34 mouse cellular contexts compared by ENCODE assay signal in the genomic region with DNA sequence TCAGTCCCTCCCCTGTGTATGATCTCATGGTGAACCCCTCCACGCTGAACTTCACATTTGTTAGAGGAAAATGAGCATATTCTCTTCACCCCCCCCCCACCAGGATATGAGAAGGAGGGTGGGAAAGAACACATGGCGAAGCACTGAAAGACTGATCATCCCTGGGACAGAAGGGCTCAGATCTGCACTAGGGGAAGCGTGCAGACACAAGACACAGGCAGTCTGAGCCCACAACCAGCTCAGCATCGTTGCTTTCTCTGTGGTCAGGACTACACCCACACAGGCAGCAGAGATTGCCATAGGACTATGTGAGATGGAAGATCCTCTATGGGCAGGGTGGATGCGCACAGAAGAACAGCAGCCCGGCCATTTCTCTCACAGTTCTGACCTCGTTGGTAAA.
DNase-seq lines count a peak whose midpoint lies in the region; ATAC-seq and TF ChIP-seq lines count a peak whose summit lies in the region.
"Had no signal": no experiment of that assay in that cellular context is flagged by ENCODE, and none has a peak within 500 bp of the region (broad histone marks: within the 10 kb centered on the region; RNA-seq: fewer than 3 reads in every experiment).

No protein-coding gene starts in this region.

- no peaks in the 10 kb centered on the region for H3K27me3 ChIP-seq in cerebellum, adult 2 months (ENCODE audit: control insufficient read depth, insufficient read depth, low read length)
- H3K27me3 ChIP-seq: embryonic facial prominence, embryonic 13.5 days; forebrain, embryonic 15.5 days; heart, embryonic 15.5 days; hindbrain, embryonic 12.5 days; intestine, embryonic 15.5 days; limb, embryonic 15.5 days; liver, embryonic 13.5 days; midbrain, embryonic 12.5 days; neural tube, embryonic 13.5 days; stomach, embryonic 15.5 days had no signal

- no peak for TF ChIP-seq CTCF in cerebellum, adult 2 months (IDR thresholded peaks at IDR 0.05; ENCODE audit: borderline replicate concordance, insufficient read depth, low read depth, low read length)
- TF ChIP-seq CTCF in layer of hippocampus, adult 2 months (conservative IDR thresholded peaks at IDR 0.05): no peak

- no peak for DNase-seq in cerebellum, adult 2 months
- no peak for DNase-seq in cerebellum, adult 9-10 months
- peak in 1 of 2 experiments; percentile 48 for DNase-seq in layer of hippocampus, adult 2 months (ENCODE audit: low spot score in 2 of 2)
- no peak for DNase-seq in layer of hippocampus, adult 8-10 months (ENCODE audit: low spot score in 2 of 2)
- peak; percentile 50 for DNase-seq in CD4-positive helper T cell, adult 2 months (ENCODE audit: low read depth, low spot score)
- no peak for DNase-seq in heart, adult 9 months (ENCODE audit: low spot score in 2 of 2)
- DNase-seq: adrenal gland, adult 2 months; adrenal gland, postnatal 36 days; cerebellum, adult 8-10 months; gastrocnemius, postnatal 14 days; kidney, adult 2 months; liver, embryonic 13.5 days; lung, adult 18-20 months; lung, postnatal 4 days; right cerebral cortex, postnatal 14 days; thymus, adult 18-20 months; thymus, postnatal 25 days had no signal

- peak; percentile 41 for ATAC-seq in inflammation-experienced regulatory T-cells, adult 6 months
- ATAC-seq: activated CD4-positive, CD25-positive, alpha-beta regulatory T cell, adult 4 months; forebrain, embryonic 15.5 days; intestine, embryonic 15.5 days; lung, postnatal 0 days had no signal

- H3K4me1 ChIP-seq in cerebellum, adult 2 months (ENCODE audit: control insufficient read depth, insufficient read depth, low read length): peaks cover 55% of the 10 kb centered on the region

- no peak overlapping the region for H3K4me3 ChIP-seq in cerebellum, adult 2 months (replicated peaks; ENCODE audit: insufficient read depth, low read depth, low read length)
- peak overlapping the region; percentile 66 for H3K4me3 ChIP-seq in layer of hippocampus, adult 2 months
- H3K4me3 ChIP-seq: embryonic facial prominence, embryonic 13.5 days; forebrain, embryonic 10.5 days; forebrain, embryonic 15.5 days; heart, embryonic 10.5 days; heart, embryonic 15.5 days; hindbrain, embryonic 12.5 days; intestine, embryonic 15.5 days; limb, embryonic 10.5 days; limb, embryonic 15.5 days; liver, embryonic 13.5 days; megakaryocyte, embryonic 14.5 days; midbrain, embryonic 12.5 days; neural tube, embryonic 13.5 days; stomach, embryonic 15.5 days had no signal

- peak overlapping the region; percentile 63 for H3K27ac ChIP-seq in cerebellum, adult 2 months (ENCODE audit: insufficient read depth, low read length)
- H3K27ac ChIP-seq in layer of hippocampus, adult 2 months: peak overlapping the region; percentile 99
- H3K27ac ChIP-seq: embryonic facial prominence, embryonic 13.5 days; forebrain, embryonic 10.5 days; forebrain, embryonic 15.5 days; heart, embryonic 10.5 days; heart, embryonic 15.5 days; hindbrain, embryonic 12.5 days; intestine, embryonic 15.5 days; kidney, postnatal 0 days; limb, embryonic 10.5 days; limb, embryonic 15.5 days; liver, embryonic 13.5 days; midbrain, embryonic 12.5 days; neural tube, embryonic 13.5 days; stomach, embryonic 15.5 days had no signal

- no peak for TF ChIP-seq POLR2A in cerebellum, adult 2 months (IDR thresholded peaks at IDR 0.05; ENCODE audit: borderline replicate concordance, insufficient read depth, low read length)

- WGBS in cerebellum, adult 2 months: 38% methylated on average over 7 of the region's 7 CpGs
